Mouse (Mus musculus) brain, embryonic 14.5 days (tissue): ENCODE measurements around the gene Slc50a1. TPM values are rescaled to one million over a fixed set of nuclear protein-coding genes. Genes with fewer than 3 reads are reported as not detected.

Experiments
- DNase-seq: peaks from one replicate; pipeline ENCODE4 v3.0.0-alpha.2; 2011; ENCODE audit warnings: low read depth
- CTCF ChIP-seq: fragments of 200-500 bp; IDR thresholded peaks from 2 replicates; pipeline ENCODE4 v1.5.1; 2012; ENCODE audit warnings: inconsistent platforms, mild to moderate bottlenecking, moderate library complexity, borderline replicate concordance; ENCODE audit not compliant: insufficient read depth, insufficient read length; ENCODE audit errors: extremely low read depth
- POLR2A ChIP-seq: fragments of 200-500 bp; IDR thresholded peaks from 2 replicates; pipeline ENCODE4 v1.6.1; 2012; ENCODE audit warnings: mild to moderate bottlenecking, inconsistent platforms, borderline replicate concordance; ENCODE audit not compliant: poor library complexity, insufficient read depth, insufficient read length, severe bottlenecking; ENCODE audit errors: extremely low read depth
- polyA plus RNA-seq: library from polyadenylated mRNA; depleted of rRNA; stranded (reverse); fragments of >200 nt; gene quantifications from 2 replicates; pipeline ENCODE4 v1.2.3, GENCODE M21; 2012; rRNA removed

Gene Slc50a1
- polyA plus RNA-seq, 1 experiment = 41.4 TPM

DNA sequence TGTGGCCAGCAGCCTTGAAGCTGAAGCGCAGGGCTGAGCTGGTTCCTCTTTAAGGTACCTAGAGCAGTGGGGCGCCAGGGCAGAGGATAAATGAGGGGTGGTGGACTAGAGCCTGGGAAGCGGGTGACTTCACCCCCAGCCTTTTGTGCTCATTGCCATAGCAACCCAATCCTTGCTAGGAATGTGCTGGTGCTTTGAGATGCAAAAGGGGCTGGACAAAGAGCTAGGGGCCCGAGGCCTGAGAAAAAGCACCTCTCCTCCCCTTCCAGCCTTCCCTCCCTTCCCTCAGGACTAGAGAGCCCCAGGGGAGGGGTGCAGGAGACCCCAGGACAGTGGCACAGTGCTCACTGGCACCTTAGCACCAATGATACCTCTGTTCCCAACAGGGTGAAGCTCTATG is 44.5 kb downstream of the Slc50a1 start:
- TF ChIP-seq CTCF (no peak), POLR2A (peak; percentile 23; the same call in 1 of the 2 replicates)

GRCm38 (mm10) chr3:89225321-89225815 is 45.0 kb downstream of the Slc50a1 start:
- no peak for DNase-seq
- TF ChIP-seq CTCF = no peak
- no peak for TF ChIP-seq POLR2A

More for the DNA sequence above, 44.5 kb downstream of the Slc50a1 start:
- DNase-seq = peak; percentile 97

DNA sequence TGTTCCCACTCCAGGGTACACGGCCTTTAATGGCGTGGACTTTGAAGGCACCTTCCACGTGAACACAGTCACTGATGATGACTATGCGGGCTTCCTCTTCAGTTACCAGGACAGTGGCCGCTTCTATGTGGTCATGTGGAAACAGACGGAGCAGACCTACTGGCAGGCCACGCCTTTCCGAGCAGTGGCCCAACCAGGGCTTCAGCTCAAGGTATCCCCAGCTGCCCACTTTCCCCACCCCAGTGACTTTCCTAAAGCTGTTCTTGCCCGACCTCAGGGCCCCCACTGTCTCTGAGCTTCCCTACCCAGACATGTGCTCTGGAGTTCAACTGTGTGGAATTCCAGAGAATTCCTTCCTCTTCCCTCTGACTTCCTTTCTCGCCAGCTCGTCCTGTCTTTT is 45.6 kb downstream of the Slc50a1 start:
- TF ChIP-seq POLR2A = no peak
- no peak for TF ChIP-seq CTCF
- DNase-seq = peak; percentile 51

DNA sequence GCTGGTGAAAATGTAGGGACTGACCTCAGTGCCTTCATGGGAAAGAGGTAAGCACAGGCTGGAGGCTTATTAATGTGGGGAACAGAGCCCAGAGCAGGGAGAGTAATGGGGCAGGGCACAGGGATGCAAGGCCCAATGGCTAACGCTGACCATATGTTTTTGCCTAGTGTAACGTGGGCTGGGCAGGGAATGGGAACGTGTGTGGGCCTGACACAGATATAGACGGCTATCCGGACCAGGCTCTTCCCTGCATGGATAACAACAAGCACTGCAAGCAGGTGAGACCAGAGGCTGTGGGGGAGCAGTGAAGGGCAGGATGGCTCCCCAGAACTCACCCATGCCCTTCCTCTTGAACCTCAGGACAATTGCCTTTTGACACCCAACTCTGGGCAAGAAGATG is 49.2 kb downstream of the Slc50a1 start:
- TF ChIP-seq POLR2A (no peak), CTCF (no peak)

GRCm38 (mm10) chr3:89219546-89219945 is 50.8 kb downstream of the Slc50a1 start:
- TF ChIP-seq CTCF = no peak
- no peak for TF ChIP-seq POLR2A
- DNase-seq = no peak

More for the DNA sequence above, 49.2 kb downstream of the Slc50a1 start:
- no peak for DNase-seq

- TF ChIP-seq CTCF (no peak), POLR2A (no peak)
- DNase-seq = no peak
Measured at GRCm38 (mm10) chr3:89218271-89218670, 52.1 kb downstream of the Slc50a1 start.

Other genes starting within 250 kb of the Slc50a1 start
- gene Rusc1, start 177.3 kb downstream of the Slc50a1 start, polyA plus RNA-seq = 131 and 149 TPM in 2 replicates
- gene Gm43738, start 169.5 kb downstream of the Slc50a1 start, polyA plus RNA-seq = 0.03 and 0.05 TPM in 2 replicates
- gene Fdps, start 168.6 kb downstream of the Slc50a1 start, polyA plus RNA-seq = 169 and 202 TPM in 2 replicates
- gene Pklr, start 134.4 kb downstream of the Slc50a1 start, polyA plus RNA-seq = 0.14 and 0.21 TPM in 2 replicates
- gene Hcn3, start 110.4 kb downstream of the Slc50a1 start, polyA plus RNA-seq = 61.6 and 68.6 TPM in 2 replicates
- gene Clk2, start 105.8 kb downstream of the Slc50a1 start, polyA plus RNA-seq = 103 and 123 TPM in 2 replicates
- gene Scamp3, start 93.1 kb downstream of the Slc50a1 start, polyA plus RNA-seq = 132 and 139 TPM in 2 replicates
- gene Fam189b, start 87.4 kb downstream of the Slc50a1 start, polyA plus RNA-seq = 69.1 and 73.8 TPM in 2 replicates
- gene Gba, start 67.6 kb downstream of the Slc50a1 start, polyA plus RNA-seq = 55.6 and 56.3 TPM in 2 replicates
- 117 and 168 TPM in 2 replicates for gene Thbs3, start 55.4 kb downstream of the Slc50a1 start, polyA plus RNA-seq
- gene Mtx1, start 43.5 kb downstream of the Slc50a1 start, polyA plus RNA-seq = 146 and 201 TPM in 2 replicates
- gene Muc1, start 41.5 kb downstream of the Slc50a1 start, polyA plus RNA-seq = 9.3 and 10.0 TPM in 2 replicates
- 86.7 and 106 TPM in 2 replicates for gene Krtcap2, start 24.6 kb downstream of the Slc50a1 start, polyA plus RNA-seq
- gene Trim46, start 24.3 kb downstream of the Slc50a1 start, polyA plus RNA-seq = 131 and 144 TPM in 2 replicates
- 145 and 269 TPM in 2 replicates for gene Dpm3, start 11.2 kb downstream of the Slc50a1 start, polyA plus RNA-seq
- 11.2 and 12.0 TPM in 2 replicates for gene Efna1, start 10.6 kb upstream of the Slc50a1 start, polyA plus RNA-seq
- gene Efna3, start 52.4 kb upstream of the Slc50a1 start, polyA plus RNA-seq = 59.4 and 60.3 TPM in 2 replicates
- 12.6 and 22.9 TPM in 2 replicates for gene Efna4, start 67.5 kb upstream of the Slc50a1 start, polyA plus RNA-seq
- gene Adam15, start 79.4 kb upstream of the Slc50a1 start, polyA plus RNA-seq = 63.6 and 75.5 TPM in 2 replicates
- 0.38 and 0.57 TPM in 2 replicates for gene Dcst2, start 91.4 kb upstream of the Slc50a1 start, polyA plus RNA-seq
- 0.04 TPM in 1 of 2 replicates, not detected in the other for gene Dcst1, start 94.7 kb upstream of the Slc50a1 start, polyA plus RNA-seq
- gene Zbtb7b, start 124.2 kb upstream of the Slc50a1 start, polyA plus RNA-seq = 2.4 and 2.8 TPM in 2 replicates
- gene Lenep, start 132.2 kb upstream of the Slc50a1 start, polyA plus RNA-seq = 4.6 and 5.2 TPM in 2 replicates
- gene Flad1, start 141.3 kb upstream of the Slc50a1 start, polyA plus RNA-seq = 39.4 and 53.9 TPM in 2 replicates
- gene Cks1b, start 147.8 kb upstream of the Slc50a1 start, polyA plus RNA-seq = 79.8 and 129 TPM in 2 replicates
- 29.5 and 30.2 TPM in 2 replicates for gene Shc1, start 147.9 kb upstream of the Slc50a1 start, polyA plus RNA-seq
- 71.6 and 90.9 TPM in 2 replicates for gene Pygo2, start 159.6 kb upstream of the Slc50a1 start, polyA plus RNA-seq
- gene Pbxip1, start 166.1 kb upstream of the Slc50a1 start, polyA plus RNA-seq = 9.5 and 13.6 TPM in 2 replicates
- 72.2 and 86.3 TPM in 2 replicates for gene Pmvk, start 184.0 kb upstream of the Slc50a1 start, polyA plus RNA-seq
- 11.5 and 13.8 TPM in 2 replicates for gene Kcnn3, start 249.6 kb upstream of the Slc50a1 start, polyA plus RNA-seq